Mouse (Mus musculus) embryonic facial prominence, embryonic 13.5 days (tissue): ENCODE results near the gene Sez6l. TPM values are rescaled to one million over a fixed set of nuclear protein-coding genes. Genes with fewer than 3 reads are reported as not detected.

Experiments
- ATAC-seq: fragments of 200-750 bp; cut with Nextera tagmentation; 2 replicates; pipeline ENCODE4 v1.8.0; 2017; ENCODE audit warnings: low read depth; ENCODE audit not compliant: insufficient number of reproducible peaks, insufficient read depth, low FRiP score, low TSS enrichment
- H3K27ac ChIP-seq: fragments of 300-500 bp; sonication (generic); 2 replicates; pipeline ENCODE4 v1.5.1; 2015; ENCODE audit warnings: moderate library complexity, mild to moderate bottlenecking, inconsistent platforms
- H3K27me3 ChIP-seq: fragments of 300-500 bp; sonication (generic); 2 replicates; pipeline ENCODE4 v1.6.1; 2015; ENCODE audit warnings: mild to moderate bottlenecking, inconsistent platforms
- H3K36me3 ChIP-seq: fragments of 300-500 bp; sonication (generic); 2 replicates; pipeline ENCODE4 v1.6.1; 2015; ENCODE audit warnings: mild to moderate bottlenecking, inconsistent platforms
- H3K4me1 ChIP-seq: fragments of 300-500 bp; sonication (generic); 2 replicates; pipeline ENCODE4 v1.6.1; 2015; ENCODE audit warnings: inconsistent platforms
- H3K4me2 ChIP-seq: fragments of 300-500 bp; sonication (generic); 2 replicates; pipeline ENCODE4 v1.6.1; 2015; ENCODE audit warnings: moderate library complexity, mild to moderate bottlenecking, inconsistent platforms
- H3K4me3 ChIP-seq: fragments of 300-500 bp; sonication (generic); 2 replicates; pipeline ENCODE4 v1.5.1; 2015; ENCODE audit warnings: mild to moderate bottlenecking, inconsistent platforms
- H3K9ac ChIP-seq: fragments of 300-500 bp; sonication (generic); 2 replicates; pipeline ENCODE4 v1.6.1; 2015; ENCODE audit warnings: mild to moderate bottlenecking, inconsistent platforms
- H3K9me3 ChIP-seq: fragments of 300-500 bp; sonication (generic); 2 replicates; pipeline ENCODE4 v1.6.1; 2016; ENCODE audit warnings: inconsistent platforms
- WGBS: fragments of 180-500 bp; shearing (Covaris S2); methylation state at CpG from one replicate; pipeline ENCODE4 v1.1.7; 2015; ENCODE audit warnings: mixed read lengths; 5-methylcytosine and 5-hydroxymethylcytosine counted together
- polyA plus RNA-seq: library from polyadenylated mRNA; unstranded; fragments of >200 nt; fragmentation: Nextera tagmentation; extraction: Ambion mirVana; gene quantifications from 2 replicates; pipeline ENCODE4 v1.2.1, GENCODE M21; 2015

Gene Sez6l
- polyA plus RNA-seq, 1 experiment from 2014 or later = 2.0 TPM

GRCm38 (mm10) chr5:112554508-112554907 is 22.5 kb downstream of the Sez6l start:
- H3K9ac ChIP-seq = no peak overlapping the region
- 65% methylated on average over 10 of the region's 10 CpGs for WGBS
- no peak for ATAC-seq
- H3K4me1 ChIP-seq = peaks cover 8% of the 10 kb centered on the region
- no peaks in the 10 kb centered on the region for H3K9me3 ChIP-seq
- H3K4me2 ChIP-seq = no peak overlapping the region
- H3K27ac ChIP-seq = no peak overlapping the region
- no peaks in the 10 kb centered on the region for H3K36me3 ChIP-seq
- peaks cover 3% of the 10 kb centered on the region; the same call in 1 of the 2 replicates for H3K27me3 ChIP-seq
- H3K4me3 ChIP-seq = no peak overlapping the region

GRCm38 (mm10) chr5:112552786-112553185 is 24.2 kb downstream of the Sez6l start:
- Histone ChIP-seq H3K27ac (no peak overlapping the region), H3K4me1 (peaks cover 19% of the 10 kb centered on the region), H3K27me3 (peaks cover 3% of the 10 kb centered on the region; the same call in 1 of the 2 replicates), H3K9ac (no peak overlapping the region), H3K4me2 (no peak overlapping the region), H3K36me3 (no peaks in the 10 kb centered on the region), H3K9me3 (no peaks in the 10 kb centered on the region), H3K4me3 (no peak overlapping the region)
- 84% methylated on average over 15 of the region's 15 CpGs for WGBS
- no peak for ATAC-seq

GRCm38 (mm10) chr5:112551975-112552728 is 24.8 kb downstream of the Sez6l start:
- no peaks in the 10 kb centered on the region for H3K36me3 ChIP-seq
- ATAC-seq = no peak
- H3K4me1 ChIP-seq = peaks cover 19% of the 10 kb centered on the region
- WGBS = 53% methylated on average over 17 of the region's 17 CpGs
- no peaks in the 10 kb centered on the region for H3K9me3 ChIP-seq
- no peak overlapping the region for H3K4me3 ChIP-seq
- no peak overlapping the region for H3K4me2 ChIP-seq
- H3K9ac ChIP-seq = no peak overlapping the region
- peaks cover 3% of the 10 kb centered on the region; the same call in 1 of the 2 replicates for H3K27me3 ChIP-seq
- no peak overlapping the region for H3K27ac ChIP-seq

GRCm38 (mm10) chr5:112548846-112549620 is 28.0 kb downstream of the Sez6l start:
- no peaks in the 10 kb centered on the region for H3K9me3 ChIP-seq
- 52% methylated on average over 12 of the region's 12 CpGs for WGBS
- H3K9ac ChIP-seq = no peak overlapping the region
- no peak overlapping the region for H3K4me3 ChIP-seq
- ATAC-seq = no peak
- no peaks in the 10 kb centered on the region for H3K36me3 ChIP-seq
- H3K27ac ChIP-seq = no peak overlapping the region
- H3K27me3 ChIP-seq = peaks cover under 1% of the 10 kb centered on the region; the same call in 1 of the 2 replicates
- H3K4me2 ChIP-seq = no peak overlapping the region
- peaks cover 19% of the 10 kb centered on the region for H3K4me1 ChIP-seq

DNA sequence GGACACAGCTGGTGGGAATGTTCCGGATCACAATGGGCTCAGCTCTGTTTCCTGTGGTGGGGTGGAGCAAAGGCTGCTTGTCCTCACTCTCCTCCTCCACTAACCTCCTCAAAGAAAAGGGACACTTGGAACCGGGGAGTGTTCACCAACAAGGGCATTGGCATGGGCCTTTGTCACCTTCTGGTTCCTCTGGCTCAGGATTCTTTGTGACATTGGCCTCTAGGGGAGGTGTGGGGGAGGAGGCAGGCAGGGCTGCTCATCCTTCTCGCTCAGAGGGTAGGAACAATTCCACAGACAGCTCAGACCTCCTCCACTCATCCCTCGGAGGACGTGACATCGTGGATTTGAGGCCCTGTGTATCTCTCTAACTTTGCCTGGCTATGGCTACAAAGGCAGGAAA is 30.2 kb downstream of the Sez6l start:
- H3K9me3 ChIP-seq = no peaks in the 10 kb centered on the region
- WGBS = 72% methylated on average over 6 of the region's 6 CpGs
- no peak overlapping the region for H3K27ac ChIP-seq
- no peak overlapping the region for H3K4me3 ChIP-seq
- peaks cover 6% of the 10 kb centered on the region; the same call in 1 of the 2 replicates for H3K27me3 ChIP-seq
- no peak overlapping the region for H3K4me2 ChIP-seq
- ATAC-seq = no peak
- no peak overlapping the region for H3K9ac ChIP-seq
- H3K36me3 ChIP-seq = no peaks in the 10 kb centered on the region
- peaks cover 14% of the 10 kb centered on the region for H3K4me1 ChIP-seq

DNA sequence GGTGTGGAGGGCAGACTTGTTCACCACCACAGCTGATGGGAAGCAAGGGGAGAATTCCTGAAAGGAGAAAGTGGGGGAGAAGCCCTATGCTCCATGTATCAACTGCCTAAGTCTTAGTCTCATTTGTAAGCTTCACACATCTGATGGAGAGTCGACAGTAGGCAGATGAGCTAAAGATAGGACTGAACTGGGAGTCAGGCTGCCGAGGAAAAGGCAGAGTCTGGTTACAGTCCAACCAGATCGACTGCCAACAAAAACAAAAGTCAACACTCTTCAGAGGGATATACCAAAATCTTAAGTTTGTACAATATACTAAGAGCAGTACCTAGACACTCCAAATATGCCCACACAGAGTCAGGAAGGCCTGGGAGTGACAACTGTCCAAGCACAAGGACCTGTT is 38.7 kb downstream of the Sez6l start:
- ATAC-seq = no peak

DNA sequence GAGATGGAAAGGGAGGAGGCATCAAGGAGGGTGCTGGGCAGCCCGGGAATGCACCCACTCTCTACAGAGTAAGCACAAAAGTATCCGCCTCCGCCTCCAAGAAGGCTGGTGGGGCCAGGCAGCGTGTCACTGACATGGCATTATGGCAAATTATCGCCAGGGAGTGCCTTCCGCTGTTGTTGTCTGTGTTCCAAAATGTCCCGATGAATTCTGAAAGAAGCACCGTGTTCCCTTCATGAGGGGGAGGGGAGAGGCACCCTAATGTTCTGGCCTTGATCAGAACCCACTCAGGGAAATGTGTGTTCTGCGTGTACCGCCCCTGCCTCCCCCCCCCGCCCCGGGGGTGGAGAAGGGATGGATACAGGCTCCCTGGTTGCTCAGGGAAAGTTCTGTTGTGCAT is 41.1 kb downstream of the Sez6l start:
- Histone ChIP-seq H3K9ac (no peak overlapping the region), H3K4me2 (no peak overlapping the region), H3K27ac (no peak overlapping the region), H3K9me3 (no peaks in the 10 kb centered on the region; the same call in 1 of the 2 replicates), H3K36me3 (no peaks in the 10 kb centered on the region), H3K4me3 (no peak overlapping the region), H3K4me1 (peaks cover 10% of the 10 kb centered on the region; the same call in 1 of the 2 replicates), H3K27me3 (peaks cover 5% of the 10 kb centered on the region; the same call in 1 of the 2 replicates)
- no peak for ATAC-seq
- WGBS = 75% methylated on average over 12 of the region's 12 CpGs

More for the DNA sequence above, 38.7 kb downstream of the Sez6l start:
- H3K9ac ChIP-seq = no peak overlapping the region
- H3K4me3 ChIP-seq = no peak overlapping the region
- H3K4me1 ChIP-seq = peaks cover 6% of the 10 kb centered on the region; the same call in 1 of the 2 replicates
- no peaks in the 10 kb centered on the region for H3K9me3 ChIP-seq
- WGBS = 52% methylated on average over 3 of the region's 3 CpGs
- no peak overlapping the region for H3K4me2 ChIP-seq
- H3K36me3 ChIP-seq = no peaks in the 10 kb centered on the region
- H3K27me3 ChIP-seq = peaks cover 5% of the 10 kb centered on the region; the same call in 1 of the 2 replicates
- no peak overlapping the region for H3K27ac ChIP-seq

DNA sequence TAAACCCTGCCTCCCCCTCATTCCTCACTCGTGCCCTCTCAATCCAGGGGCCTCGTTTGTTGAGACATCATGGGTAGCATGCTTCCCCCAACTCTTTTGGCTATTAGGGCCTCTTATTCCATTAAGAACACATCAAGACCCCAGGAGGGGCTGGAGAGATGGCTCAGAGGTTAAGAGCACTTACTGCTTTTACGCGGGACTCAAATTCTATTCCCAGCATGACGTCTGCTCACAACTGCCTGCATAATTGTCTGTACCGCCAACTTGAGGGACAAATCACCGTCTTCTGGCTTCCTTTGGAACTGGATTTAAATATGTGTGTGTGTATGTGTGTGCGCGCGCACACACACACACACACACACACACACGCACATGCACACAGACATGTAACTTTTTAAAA is 42.8 kb downstream of the Sez6l start:
- Histone ChIP-seq H3K4me3 (no peak overlapping the region), H3K4me2 (no peak overlapping the region), H3K36me3 (no peaks in the 10 kb centered on the region), H3K27me3 (peaks cover 5% of the 10 kb centered on the region; the same call in 1 of the 2 replicates), H3K9me3 (no peaks in the 10 kb centered on the region; the same call in 1 of the 2 replicates), H3K9ac (no peak overlapping the region), H3K27ac (no peak overlapping the region), H3K4me1 (peaks cover 10% of the 10 kb centered on the region; the same call in 1 of the 2 replicates)
- ATAC-seq = no peak
- 44% methylated on average over 11 of the region's 11 CpGs for WGBS

DNA sequence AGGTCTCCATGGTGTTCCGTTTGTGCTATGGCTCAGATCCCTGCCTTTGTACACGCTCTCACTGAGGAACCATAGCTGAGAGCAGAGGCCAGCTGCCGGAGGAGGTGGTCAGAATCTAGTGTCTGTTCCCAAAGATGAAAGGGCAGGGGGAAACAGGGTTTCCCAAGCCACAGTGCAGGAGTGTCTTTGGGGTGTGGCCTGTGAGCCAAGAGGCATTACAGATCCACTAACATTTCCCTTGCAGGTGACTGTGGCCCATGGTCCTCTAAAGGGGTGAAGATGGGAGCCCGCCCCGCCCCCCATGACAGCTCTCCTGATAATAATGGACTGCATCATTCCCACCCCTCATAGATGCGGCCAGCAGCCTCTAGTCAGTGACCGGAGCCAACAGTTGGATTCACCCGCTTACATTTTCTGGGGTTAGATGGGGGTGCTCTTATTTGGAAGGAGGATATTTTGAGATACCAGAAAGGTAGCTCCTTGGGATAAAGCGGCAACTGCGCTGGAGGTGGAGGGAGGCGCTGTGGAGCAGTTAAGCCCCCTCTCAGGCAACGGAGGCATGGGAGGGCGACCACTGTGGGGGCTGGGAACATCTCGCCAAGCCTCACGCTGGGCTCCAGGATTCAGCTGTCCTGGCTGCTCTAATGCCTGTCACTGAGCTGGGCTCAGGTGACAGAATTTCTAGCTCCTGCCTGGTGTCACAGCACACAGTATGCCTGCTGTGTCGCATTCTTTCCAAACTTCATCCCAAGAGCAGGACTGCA is 43.5 kb downstream of the Sez6l start:
- H3K4me3 ChIP-seq = no peak overlapping the region
- no peak overlapping the region for H3K27ac ChIP-seq
- WGBS = 49% methylated on average over 16 of the region's 16 CpGs
- no peak overlapping the region for H3K4me2 ChIP-seq
- no peaks in the 10 kb centered on the region for H3K36me3 ChIP-seq
- peaks cover 16% of the 10 kb centered on the region; the same call in 1 of the 2 replicates for H3K4me1 ChIP-seq
- H3K9me3 ChIP-seq = no peaks in the 10 kb centered on the region; the same call in 1 of the 2 replicates
- no peak overlapping the region for H3K9ac ChIP-seq
- peaks cover 5% of the 10 kb centered on the region; the same call in 1 of the 2 replicates for H3K27me3 ChIP-seq
- ATAC-seq = no peak

DNA sequence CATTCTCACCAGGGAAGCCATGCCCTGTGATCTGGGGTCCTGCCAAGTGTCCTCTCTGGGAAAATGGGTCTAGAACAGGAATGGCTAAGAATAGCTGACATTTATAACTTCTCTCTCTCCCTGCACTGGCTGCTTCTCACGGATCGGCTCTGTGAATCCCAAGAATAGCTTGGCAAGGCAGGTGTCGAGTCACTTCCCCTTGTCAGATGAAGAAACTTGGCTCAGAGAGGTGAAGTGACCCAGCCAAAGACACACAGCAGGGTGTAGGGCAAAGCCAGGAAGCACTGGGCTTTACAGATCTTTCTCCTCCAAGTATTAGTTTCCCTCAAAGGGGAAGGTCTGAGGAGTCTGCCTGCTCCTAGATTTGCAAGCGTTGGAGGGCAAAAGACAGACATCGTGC is 44.1 kb downstream of the Sez6l start:
- Histone ChIP-seq H3K27ac (no peak overlapping the region), H3K9me3 (no peaks in the 10 kb centered on the region; the same call in 1 of the 2 replicates), H3K36me3 (no peaks in the 10 kb centered on the region), H3K4me1 (peaks cover 16% of the 10 kb centered on the region; the same call in 1 of the 2 replicates), H3K27me3 (peaks cover 5% of the 10 kb centered on the region; the same call in 1 of the 2 replicates), H3K4me2 (no peak overlapping the region), H3K4me3 (no peak overlapping the region), H3K9ac (no peak overlapping the region)
- 92% methylated on average over 5 of the region's 5 CpGs for WGBS
- ATAC-seq = no peak

GRCm38 (mm10) chr5:112532210-112532609 is 44.8 kb downstream of the Sez6l start:
- H3K9me3 ChIP-seq = no peaks in the 10 kb centered on the region; the same call in 1 of the 2 replicates
- peaks cover 16% of the 10 kb centered on the region; the same call in 1 of the 2 replicates for H3K4me1 ChIP-seq
- H3K9ac ChIP-seq = no peak overlapping the region
- H3K36me3 ChIP-seq = no peaks in the 10 kb centered on the region
- H3K27me3 ChIP-seq = peaks cover 5% of the 10 kb centered on the region; the same call in 1 of the 2 replicates
- no peak overlapping the region for H3K4me2 ChIP-seq
- no peak overlapping the region for H3K27ac ChIP-seq
- no peak overlapping the region for H3K4me3 ChIP-seq
- no peak for ATAC-seq
- WGBS = 70% methylated on average over 8 of the region's 8 CpGs
